Mouse (Mus musculus): ENCODE results near the gene Gm21704.
"Not testable (repeated sequence)": the region's sequence is repeated elsewhere in the genome, so short reads cannot be mapped to it uniquely, and the experiment has no call there.

Gene Gm21704

GRCm38 (mm10) chrY:3410067-3410466 lies at the start of gene Gm21704, which contains the start of gene Gm21708:
Gene Gm21704, minus strand, starts transcription at chrY:3410167.
Gene Gm21708, minus strand, starts transcription at chrY:3410167.
- not testable (repeated sequence) for H3K4me3 ChIP-seq (replicated peaks; ENCODE audit: low read length); H3K4me1 ChIP-seq (replicated peaks; ENCODE audit: low read depth, low read length); H3K36me3 ChIP-seq (ENCODE audit: insufficient read depth, low read length); H3K9me3 ChIP-seq (ENCODE audit: low read length); H3K27me3 ChIP-seq (ENCODE audit: insufficient read depth, low read length)

GRCm38 (mm10) chrY:3345229-3345628 lies 64.7 kb downstream of the Gm21704 start, which contains the start of gene Gm21693:
Gene Gm21693, minus strand, starts transcription at chrY:3345329.
- H3K4me1 ChIP-seq (replicated peaks; ENCODE audit: low read depth, low read length); H3K27me3 ChIP-seq (ENCODE audit: insufficient read depth, low read length); H3K4me3 ChIP-seq (replicated peaks; ENCODE audit: low read length); H3K9me3 ChIP-seq (ENCODE audit: low read length); H3K36me3 ChIP-seq (ENCODE audit: insufficient read depth, low read length): not testable (repeated sequence)

GRCm38 (mm10) chrY:3340661-3341060 lies 69.3 kb downstream of the Gm21704 start:
- H3K36me3 ChIP-seq (ENCODE audit: insufficient read depth, low read length); H3K4me3 ChIP-seq (replicated peaks; ENCODE audit: low read length); H3K4me1 ChIP-seq (replicated peaks; ENCODE audit: low read depth, low read length); H3K9me3 ChIP-seq (ENCODE audit: low read length); H3K27me3 ChIP-seq (ENCODE audit: insufficient read depth, low read length): not testable (repeated sequence)
